Mouse (Mus musculus) embryonic fibroblast, embryonic 13.5 days (primary cell): ENCODE results near the gene Gm49320.

ENCODE experiments used
- CTCF ChIP-seq: IDR thresholded peaks from 2 replicates; pipeline ENCODE4 v1.5.1; 2011; ENCODE audit warnings: mild to moderate bottlenecking, control low read depth, low read length, moderate library complexity, borderline replicate concordance; ENCODE audit not compliant: insufficient read depth
- POLR2A ChIP-seq: IDR thresholded peaks from 2 replicates; pipeline ENCODE4 v1.6.1; 2011; ENCODE audit warnings: low read depth, mild to moderate bottlenecking, control low read depth, low read length, moderate library complexity

GRCm38 (mm10) chr8:4214006-4214980 is 24.4 kb upstream of the Gm49320 start:
- TF ChIP-seq CTCF (no peak), POLR2A (no peak)
